Mouse (Mus musculus) adrenal gland, postnatal 25 days (tissue): ENCODE measurements around the gene Ralgapb. TPM values are rescaled to one million over a fixed set of nuclear protein-coding genes. Genes with fewer than 3 reads are reported as not detected.

Source experiments
- DNase-seq: peaks from one replicate; pipeline ENCODE4 v3.0.0; 2021; ENCODE audit warnings: mixed read lengths
- total RNA-seq: library from RNA; stranded (reverse); gene quantifications from 2 replicates; pipeline ENCODE4 v1.2.3, GENCODE M21; 2021

Gene Ralgapb
- total RNA-seq, 1 experiment from 2014 or later: 72.1 TPM

DNA sequence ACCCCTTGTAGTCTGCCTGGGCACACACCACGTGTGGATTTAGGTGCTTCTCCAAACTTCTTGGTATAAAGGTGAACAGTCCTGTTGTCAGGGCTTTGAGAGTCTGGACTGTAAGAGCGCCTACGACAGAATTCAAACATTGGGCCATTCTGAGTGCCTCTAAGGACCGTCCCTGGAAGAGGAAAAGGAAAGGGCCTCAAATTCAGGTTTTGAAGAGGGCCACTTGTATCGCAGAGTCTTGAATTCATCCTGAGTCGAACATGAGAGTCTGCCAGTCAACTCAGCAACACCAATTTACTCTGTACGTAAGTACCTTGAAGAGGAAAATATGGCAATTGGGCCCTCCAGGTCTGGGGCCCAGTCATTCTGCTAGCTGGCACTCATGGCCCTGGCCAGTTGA lies 6.7 kb upstream of the Ralgapb start:
- DNase-seq: no peak

DNA sequence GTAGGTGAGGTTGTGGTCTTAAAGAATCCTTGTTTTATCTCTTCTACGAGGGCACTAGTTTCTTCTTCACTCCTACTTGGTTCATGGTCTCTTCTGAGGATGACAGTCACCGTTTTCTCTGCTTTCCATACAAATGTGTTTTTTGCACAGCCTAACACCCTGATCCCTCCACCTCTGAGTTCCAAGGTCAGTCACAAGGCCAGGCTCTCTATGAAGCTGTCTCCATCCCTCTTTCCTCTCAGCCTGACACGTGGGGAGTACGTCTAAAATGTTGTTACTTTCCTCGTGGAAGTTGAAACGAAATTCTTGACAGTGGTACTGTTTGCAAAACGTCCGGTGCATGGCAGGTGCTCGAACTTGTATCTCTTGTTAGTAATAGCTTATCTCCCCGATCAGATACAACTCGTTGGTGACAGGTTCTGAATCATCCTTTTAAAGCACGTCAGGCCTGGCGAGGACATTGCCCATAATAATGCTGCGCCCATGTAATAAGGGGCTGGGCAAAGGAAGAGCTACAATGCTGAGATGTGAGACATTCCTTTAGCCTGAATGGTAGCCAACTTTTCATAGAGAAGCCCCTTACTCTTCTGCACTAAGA lies 552 bp upstream of the Ralgapb start:
- DNase-seq: no peak

DNA sequence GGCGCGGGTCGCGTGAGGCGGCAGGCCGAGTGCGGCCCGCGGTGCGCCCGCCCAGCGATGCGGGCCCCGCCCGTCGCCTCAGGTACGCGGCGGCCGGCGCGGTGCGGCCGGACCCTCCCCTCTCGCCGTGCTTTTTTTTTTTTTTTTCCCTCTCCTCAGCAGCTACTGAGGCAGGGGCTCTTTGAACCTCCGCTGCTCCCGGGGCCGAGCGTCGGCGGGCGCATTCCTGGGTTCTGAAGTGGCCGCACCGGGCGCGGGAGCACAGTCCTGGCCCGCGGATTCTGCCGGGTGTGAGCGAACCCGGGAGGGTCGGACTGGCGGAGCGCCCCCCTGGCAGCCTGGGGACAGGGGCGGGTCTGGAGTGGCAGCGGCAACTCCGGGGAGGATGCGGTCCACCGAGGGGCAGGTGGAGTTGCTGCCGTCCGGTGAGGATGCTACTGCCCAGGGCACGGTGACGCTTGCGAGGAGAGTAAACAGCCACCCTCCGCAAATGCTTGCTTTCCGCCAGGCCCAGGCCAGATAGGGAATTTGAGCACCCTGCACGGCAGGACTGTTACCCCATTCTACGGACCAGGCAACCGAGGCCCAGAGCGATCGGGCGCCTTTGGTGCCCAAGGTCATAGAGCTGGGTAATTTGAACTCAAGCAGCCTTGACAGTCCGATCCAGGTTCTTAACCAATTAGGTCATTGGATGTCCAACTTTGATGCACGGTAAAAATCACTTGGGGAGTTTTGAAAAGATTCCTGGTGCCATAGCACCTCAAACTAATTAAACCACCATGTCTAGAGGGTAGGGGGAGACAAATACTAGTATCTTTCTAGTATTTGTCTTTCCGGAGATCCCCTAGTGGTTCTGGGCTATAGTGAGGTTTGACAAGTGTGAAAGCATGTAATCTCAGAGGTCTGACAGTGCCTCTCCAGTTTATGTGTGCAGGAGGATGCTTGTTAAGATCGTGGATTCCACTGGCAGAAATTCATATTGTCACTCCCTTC lies 670 bp downstream of the Ralgapb start:
- peak; percentile 37 for DNase-seq

DNA sequence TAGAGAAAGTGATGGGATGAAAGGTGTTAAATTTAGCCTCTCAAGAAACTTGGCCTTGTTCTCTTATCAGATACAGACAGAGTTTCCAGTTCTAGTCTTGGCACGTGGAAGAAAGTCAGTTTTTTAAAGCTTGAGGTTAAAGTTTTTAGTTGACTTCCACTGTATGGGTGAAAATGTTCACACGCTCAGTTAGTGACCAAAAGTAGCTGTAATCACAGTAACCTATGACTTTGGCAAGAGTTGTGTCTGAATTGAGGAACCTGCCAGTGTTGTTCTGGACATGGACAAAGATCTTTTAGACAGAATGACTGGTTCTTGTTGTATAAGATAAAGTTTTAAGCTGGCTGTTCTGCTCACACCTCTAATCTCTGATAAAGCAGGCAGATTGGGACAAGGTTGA lies 3.6 kb downstream of the Ralgapb start:
- no peak for DNase-seq

DNA sequence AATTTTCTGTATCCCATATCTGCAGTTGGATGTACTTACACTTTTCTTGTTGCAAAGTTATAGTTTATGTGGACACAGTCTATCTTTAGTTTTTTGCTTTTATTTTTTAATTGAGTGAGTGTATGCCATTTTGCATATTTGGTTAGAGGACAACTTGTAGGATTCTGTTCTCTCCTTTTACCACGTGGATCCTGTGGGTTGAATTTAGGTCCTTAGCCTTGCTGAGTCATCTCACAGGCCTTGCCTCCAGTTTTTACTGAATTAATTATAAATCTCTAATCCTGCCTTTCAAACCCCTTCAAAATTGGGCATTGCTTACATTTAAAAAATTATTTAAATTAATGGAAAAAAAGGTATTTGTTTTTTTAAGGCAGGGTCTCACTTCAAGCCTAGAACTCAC lies 6.2 kb downstream of the Ralgapb start:
- DNase-seq: no peak

DNA sequence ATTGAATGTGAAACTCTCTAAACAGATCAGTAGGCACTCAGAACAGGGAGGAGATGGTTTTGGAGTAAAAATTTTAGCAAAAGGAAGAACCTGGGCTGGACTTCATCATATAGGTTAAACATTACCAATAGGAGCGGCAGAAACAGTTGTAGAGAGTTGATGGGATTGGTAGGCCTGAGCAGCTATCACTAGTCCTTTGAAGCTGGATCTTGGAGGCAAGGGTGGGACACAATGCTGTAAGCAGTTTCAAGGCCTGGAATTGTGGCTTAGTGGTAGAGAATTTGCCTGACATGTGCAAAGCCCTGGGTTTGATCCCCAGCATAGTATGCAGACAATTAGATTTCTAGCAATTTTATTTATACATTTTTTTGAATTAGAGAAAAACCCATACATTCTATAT lies 9.0 kb downstream of the Ralgapb start:
- DNase-seq: no peak

DNA sequence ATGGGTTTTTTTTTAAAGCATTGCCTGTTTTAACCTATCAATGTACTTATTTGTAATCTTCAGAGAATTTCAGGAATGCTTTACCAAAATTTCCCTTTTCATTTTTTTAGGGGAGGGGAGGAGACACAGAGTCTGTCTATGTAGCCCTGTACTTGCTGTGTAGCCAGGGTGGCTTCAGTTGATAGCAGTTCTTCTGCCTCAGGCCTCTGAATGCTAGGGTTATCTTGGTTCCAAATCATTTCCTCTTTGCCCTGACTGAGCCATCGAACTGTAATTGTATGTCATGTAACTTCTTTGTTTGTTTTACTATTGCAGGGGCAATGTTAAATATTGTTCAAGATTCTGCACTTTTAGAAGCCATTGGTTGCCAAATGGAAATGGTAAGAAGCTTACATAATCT lies 36.2 kb downstream of the Ralgapb start:
- no peak for DNase-seq

DNA sequence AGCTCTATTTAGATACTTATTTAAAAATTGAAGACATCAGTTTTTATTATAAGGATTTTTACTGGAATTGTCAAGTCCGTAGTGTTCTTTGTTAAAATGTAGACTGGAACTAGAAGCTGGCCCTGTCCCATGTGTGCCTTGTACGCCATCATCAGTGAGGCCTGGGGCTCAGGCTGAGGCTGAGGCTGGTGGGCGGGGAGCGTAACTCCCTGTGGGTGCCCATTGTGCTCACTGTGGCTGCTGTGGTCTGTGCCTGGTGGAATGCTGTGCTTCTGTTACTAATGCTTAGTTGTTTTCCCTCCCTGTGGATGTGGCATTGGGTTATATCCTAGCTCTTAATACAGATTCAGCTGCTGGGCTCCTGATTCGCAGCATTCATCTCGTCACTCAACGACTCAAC lies 40.2 kb downstream of the Ralgapb start:
- no peak for DNase-seq

DNA sequence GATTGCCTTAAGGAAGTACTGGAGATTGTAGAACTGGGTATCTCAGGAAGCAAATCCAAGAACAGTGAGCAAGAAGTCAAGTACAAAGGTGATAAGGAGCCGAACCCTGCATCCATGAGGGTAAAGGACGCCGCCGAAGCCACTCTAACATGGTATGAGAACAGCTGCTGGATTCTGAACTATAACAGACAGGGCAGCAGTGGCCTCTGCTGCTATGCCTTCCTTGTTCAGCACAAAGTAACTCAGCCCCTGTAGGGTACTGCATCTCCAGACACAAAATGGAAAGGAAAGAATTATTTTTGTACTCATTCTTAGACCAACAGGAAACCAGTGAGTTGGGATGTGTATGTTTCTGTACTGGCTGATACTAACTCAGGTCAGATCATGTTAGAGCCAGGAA lies 46.8 kb downstream of the Ralgapb start:
- no peak for DNase-seq

DNA sequence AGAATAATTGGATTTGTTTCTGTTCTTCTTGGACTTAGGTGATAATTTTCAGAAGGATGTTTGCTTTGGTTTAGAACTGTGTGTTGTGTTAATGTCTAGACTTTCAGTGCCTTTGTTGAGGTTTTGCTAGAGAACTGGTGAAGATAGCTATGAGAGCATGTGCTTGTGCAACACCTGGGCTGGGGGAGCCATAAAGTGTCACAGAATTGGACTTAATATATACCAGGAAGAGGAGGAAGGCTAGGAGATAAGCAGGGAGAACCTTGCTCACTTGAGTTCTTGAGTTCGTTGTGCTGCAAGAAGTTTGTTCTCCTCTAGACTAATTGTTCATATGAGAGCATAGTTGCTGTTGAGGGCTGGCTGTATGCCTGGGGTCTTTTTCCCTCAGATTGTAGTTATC lies 48.0 kb downstream of the Ralgapb start:
- DNase-seq: no peak

DNA sequence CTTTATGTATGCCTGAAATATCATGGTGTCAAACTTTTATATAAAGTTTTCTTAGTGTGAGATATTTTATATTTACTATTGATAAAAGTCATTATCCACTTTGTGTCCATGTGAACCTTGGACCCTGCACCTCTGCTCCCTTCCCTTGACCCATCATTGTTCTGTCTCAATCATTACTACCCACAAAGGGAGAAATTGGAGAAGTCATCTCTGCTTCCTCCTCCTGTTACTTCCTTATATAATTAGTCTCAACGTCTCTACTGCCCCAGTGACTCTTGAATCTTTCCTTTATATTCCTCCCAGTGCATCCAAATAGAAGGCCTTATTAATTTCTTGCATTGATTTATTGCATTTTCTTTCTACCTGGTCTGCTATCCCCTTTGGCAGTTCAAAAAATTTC lies 52.8 kb downstream of the Ralgapb start:
- DNase-seq: no peak

DNA sequence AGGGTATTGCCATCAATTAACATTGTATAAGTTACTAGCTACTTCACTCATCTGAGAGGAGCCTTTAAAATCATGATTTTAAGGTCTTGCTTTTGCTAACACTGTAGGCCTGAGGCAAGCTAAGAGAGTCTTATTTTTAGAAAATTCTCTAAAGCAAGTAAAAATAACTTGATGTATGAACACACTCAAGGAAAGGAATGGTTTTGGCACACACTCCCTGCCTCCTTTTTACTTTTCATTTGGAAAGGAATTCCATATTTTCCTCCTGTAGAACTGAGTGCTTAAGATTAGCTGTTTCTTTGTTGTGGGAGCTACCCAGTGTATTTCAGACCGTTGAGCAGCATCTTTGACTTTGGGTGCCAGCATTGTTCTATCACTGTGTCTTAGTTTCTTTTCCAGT lies 64.5 kb downstream of the Ralgapb start:
- DNase-seq: no peak

DNA sequence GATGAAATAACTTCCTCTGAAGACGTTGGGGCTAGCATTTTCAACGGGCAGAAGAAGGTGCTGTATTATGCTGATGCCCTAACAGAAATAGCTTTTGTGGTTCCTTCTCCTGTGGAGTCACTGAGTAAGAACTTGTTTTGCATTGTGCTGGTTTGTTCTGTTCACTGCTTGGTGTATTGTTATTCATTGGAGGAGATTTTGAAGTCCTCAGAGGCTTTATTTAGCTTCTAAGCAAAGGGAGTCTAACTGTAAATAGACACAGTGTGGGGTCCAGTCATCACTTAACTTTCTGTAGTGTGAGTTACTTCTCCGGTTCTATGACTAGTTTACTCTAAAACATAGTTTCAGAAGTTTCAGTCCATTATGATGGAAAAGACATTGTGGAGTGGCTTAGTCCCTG lies 68.0 kb downstream of the Ralgapb start:
- no peak for DNase-seq

DNA sequence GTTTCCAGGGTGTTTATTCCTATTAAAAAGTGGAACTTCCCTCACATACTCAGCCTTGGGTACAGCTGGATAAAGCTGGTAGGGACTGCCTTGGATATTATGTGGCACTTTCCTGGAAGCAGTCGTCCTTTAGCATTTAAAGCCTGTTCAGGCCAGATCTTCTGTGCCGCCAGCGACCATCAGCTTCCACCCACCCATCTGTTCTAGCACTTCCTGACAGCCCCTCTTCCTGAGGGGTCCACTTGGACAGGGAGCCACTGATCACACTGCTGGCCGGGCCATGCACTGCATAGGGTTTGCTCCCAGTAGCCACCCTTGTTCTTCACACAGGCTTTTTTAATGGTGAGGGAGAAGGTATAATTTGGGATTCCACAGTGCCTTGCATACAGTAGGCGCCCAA lies 88.8 kb downstream of the Ralgapb start:
- no peak for DNase-seq

DNA sequence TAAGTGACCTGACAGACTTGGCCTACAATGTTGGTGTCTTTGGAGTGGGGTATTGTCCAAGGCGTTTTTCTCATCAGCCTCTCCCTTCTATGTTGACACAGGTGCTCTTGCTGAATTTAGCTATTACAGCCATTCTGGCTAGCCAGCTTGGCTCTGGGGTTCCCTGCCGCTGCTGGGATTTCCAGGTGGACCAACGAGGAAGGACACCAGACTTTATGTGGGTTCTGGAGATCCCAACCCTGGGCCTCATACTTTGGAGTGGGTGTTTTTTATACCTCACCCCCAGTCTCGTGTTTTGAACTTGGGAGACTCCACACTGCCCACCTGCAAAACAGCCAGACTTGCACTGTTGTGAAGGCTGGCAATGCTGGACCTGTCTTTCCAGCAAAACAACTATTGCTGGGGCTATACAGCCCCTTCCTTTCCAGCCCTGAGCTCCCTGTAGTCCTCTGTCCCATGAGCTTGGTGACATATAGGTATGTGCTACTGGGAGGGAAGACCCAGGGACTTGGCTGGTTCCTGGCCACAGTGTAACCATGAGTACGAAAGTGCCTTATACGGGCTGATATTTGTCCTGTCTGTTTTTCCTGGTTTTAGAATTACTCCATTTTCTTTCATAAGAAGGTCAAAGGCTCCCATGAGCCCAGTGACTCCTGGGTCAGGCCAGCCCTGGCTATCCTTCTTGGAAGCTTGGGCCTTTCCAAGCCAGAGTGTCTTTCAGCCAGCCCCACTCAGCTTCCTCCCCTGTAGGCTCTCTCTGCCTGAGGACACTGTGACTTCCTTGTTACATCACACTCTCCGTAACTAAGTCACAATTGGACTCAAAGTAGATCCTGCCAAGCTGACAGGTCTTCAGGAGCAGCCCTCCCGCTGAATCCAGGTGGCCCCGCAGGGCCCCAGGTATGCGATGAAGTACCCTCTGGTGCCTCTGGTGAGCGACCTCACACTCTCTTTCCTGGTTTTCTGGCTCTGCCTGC lies 92.5 kb downstream of the Ralgapb start, which contains the start of gene Adig:
Adig (plus strand) TSS at position 777 of the 977 bp plus-strand sequence.
- DNase-seq: no peak

DNA sequence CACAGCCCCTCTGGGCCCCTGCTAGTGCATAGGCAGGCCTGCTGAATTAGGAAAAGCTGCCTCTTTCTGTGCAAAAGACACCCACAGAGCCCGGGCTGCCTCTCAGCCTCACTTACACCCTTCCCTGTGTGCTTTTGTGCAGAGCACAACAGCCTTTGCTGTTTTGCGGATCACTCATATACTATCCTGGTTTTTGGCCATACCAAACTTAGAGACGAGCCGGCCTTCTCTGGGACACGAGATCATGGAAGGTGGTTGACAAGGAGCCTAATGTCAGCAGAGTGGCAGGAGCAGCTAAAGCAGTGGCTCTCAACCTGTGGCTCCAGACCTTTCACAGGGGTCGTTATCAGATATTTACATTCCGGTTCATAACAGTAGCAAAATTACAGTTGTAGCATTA lies 93.6 kb downstream of the Ralgapb start:
- no peak for DNase-seq

DNA sequence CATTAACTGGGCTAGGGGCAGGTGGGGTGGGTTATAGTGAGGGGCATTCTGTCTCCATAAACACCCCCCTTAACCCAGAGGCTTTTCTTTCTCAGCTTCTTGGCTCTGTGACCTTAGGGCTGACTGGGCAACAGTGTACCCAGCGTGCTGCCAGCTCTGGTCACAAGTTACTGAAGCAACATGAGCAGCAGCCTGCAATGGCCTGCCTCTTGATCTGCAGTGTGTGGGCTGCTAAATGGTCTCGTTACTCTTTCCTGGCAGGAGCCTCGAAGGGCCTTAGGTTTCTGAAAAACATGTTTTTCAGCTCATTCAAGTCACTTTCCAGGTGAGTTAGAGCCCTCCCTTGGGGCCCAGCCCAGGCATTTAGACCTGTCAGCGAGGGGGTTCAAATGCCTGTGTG lies 94.0 kb downstream of the Ralgapb start:
- DNase-seq: no peak

DNA sequence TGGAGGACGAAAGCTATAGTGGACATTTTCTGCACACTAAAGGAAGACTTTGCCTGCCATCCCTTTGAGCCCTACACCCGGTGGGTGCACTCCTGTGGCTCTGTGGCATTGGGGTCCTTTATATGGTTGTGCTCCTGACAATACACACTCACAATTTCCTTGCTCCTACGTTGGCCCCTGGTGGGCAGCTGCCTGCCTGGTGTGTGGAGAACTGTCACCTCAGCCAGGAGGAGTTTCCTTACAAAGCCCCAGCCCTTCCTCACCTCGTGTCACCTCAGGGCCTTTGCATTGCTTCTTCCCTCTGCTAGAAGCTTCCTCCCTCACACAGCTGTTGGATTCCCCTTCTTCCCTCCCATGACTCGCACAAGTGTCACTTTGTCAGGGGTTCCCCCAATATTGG lies 96.8 kb downstream of the Ralgapb start:
- no peak for DNase-seq

DNA sequence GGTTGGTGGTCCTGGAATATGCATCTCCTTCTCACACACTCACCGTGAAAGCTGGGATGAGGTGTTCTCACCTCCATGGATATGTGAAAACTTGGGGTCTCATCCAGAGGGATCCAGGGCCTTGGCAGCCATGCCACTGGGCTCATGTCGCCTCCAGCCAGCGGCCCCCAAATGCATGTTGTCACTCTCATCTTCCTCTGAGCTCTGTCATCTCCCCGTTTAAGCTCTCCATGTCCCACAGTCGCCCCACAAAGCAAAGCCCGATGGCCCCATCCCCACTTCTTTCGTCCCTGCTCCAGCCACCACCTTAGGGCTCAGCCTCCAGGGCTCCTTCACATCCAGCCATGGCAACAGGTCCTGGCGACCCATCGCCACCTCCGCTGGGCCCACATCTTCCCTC lies 97.4 kb downstream of the Ralgapb start:
- no peak for DNase-seq

DNA sequence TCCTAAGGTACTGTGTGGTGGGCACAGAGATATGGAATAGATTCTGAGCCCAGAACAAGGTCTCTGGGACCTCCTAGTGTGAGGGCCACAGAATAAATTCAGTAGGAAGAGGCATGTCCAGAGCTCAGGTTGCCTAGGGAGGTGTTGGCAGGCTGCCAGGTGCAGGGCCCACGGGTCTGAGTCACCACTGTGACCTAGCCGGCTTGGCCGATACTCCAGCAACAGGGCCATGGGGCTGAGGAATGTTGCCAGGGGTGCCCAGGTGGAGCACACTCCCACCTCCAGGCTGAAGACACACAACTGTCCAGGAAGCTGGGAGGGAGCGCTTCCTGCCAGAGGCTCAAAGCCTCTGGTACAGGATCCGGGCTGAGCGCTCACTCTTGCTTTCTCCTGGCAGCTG lies 101.0 kb downstream of the Ralgapb start:
- DNase-seq: peak; percentile 89

DNA sequence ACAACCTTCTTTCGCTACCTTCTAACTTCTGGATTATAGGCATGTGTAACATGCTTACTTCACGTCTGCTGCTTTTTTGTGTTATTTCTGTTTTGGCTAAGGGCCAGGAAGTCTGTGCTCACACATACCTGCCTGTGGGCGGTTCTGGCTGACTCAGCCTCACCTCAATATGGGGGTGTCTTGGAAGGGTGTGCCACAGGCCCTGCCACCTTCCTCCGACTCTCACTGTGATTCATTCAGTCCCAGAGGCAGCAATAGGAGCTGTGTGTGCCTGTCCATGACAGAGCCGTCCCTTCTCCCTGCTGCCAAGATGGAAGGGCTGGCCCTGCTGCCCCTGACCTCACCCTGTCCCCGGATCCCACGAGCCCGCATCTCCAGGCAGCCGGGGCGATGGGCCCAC lies 102.9 kb downstream of the Ralgapb start, which contains the start of gene Arhgap40:
Arhgap40 (plus strand) TSS at position 269 of the 400 bp plus-strand sequence.
- no peak for DNase-seq

DNA sequence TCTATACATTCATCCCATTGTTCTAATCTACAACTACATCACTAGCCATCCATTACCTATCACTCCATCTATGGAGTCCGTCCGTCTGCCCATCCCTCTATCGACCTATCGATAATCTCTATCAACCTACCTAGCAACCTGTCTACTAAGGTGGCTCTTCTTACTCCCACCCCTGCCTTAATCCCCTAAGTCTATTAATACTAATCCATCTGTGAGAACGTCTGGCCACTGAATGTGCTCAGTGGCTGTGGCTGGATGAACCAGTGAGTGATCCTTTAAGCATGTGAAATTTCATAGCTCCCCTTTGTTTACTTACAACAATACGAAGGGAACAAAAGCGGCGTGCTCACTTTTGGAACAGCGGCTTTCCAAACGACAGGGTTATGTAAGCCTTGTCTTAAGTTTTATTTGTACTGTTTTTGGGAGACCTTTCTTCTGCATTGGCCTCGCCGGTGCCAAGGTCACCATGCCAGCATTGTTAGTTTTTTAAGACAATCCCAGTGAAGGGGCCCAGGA lies 104.2 kb downstream of the Ralgapb start:
- DNase-seq: no peak
